Mouse (Mus musculus) cerebellum, adult 11 months (tissue): ENCODE data around the gene Togaram1.

ENCODE experiments used
- DNase-seq: peaks from one replicate; pipeline ENCODE4 v3.0.0; 2022

Togaram1 gene

DNA sequence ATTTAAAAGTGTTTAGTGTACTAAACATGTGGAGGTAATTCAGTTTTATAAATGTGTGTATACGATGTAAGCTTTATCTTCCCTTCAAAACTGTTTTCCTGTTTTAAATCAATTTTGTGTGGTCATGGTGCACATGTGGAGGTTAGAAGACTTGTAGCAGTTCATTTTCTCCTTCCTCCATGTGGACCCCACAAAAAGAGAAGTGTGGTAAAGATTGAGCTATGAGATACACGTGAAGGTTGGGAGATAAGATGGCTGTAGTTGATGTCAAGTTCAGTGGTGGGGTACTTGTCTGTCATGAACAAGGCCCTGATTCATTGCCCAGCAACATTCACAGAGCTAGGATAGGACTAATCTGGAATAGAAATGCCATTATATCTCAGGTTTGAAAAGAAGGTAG is 92.6 kb downstream of the Togaram1 start:
- DNase-seq = no peak

DNA sequence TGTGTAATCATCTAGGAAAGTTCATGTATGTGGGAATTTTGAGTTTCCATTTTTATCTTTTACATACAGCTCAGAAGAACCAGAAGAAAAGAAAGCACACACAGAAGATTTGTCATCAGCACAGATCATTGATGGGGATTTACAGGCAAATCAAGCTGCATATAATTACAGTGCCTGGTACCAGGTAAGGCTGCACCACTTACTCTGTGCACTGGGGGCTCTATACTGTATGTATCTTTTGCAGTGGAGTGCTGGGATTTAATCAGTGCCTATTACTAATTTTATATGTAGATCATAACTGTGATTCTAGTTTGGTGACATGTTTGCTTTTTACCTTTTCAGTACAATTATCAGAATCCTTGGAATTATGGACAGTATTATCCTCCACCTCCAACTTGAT is 95.5 kb downstream of the Togaram1 start:
- DNase-seq = no peak

DNA sequence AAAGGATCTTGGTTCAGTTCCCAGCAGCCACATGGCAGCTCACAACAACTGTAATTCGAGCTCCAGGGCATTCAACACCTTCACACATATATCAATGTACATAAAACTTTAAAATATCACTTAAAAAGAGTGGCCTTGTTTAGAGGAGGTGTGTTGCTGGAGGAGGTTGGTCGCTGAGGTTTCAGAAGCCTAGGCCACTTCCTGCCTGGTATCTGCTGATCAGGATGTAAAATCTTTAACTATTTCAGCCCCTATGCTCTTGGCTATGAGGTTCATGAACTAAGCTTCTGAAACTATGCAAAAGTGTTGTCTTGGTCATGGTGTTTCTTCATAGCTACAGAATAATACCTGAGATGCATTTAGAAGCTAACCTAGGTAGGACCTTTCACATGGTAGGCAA is 99.6 kb downstream of the Togaram1 start:
- no peak for DNase-seq

DNA sequence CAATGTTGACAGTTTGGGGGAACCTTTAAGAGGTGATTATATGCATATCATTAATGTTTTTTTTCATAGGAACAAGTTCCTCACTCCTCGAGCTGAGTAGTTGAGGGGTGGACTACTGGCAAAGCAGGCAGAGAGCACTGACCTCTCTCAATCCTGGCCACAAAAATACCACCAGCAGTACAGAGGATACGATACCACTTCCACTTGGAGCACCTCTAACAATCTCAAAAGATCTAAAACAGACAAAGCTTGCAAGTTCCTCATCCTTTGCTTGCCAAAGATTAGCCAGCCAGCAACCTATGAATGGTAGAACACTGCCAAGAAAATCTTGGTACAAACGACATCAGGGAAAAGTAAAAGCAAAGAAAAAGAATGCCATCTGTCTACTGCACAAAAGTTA is 100.6 kb downstream of the Togaram1 start:
- DNase-seq = no peak

DNA sequence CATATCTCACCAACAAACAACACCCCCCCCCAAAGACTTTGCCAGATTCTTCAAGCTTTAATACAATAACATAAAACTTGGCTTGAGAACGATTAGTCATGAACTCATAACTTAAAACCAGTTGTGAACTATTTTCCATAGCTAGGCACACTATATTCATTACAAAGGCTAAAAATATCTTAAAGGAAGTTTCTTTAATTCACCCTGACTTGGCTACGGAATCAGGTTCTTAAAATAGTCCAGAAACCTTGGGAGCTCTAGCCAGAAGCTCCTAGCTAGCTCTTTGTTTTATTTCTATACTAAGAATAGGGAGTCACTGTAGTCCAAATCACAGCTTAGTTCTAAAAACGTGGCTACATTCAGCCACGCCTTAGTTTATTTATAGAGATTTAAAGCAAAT is 102.8 kb downstream of the Togaram1 start:
- no peak for DNase-seq
